In genomic region chr12:112333125-112334079, GRCm38 (mm10) we compare ENCODE assay signal across 10 mouse cellular contexts.
A peak's percentile ranks its signal among the peaks of the same experiment; 100 is the strongest.
DNase-seq lines count a peak whose midpoint lies in the region; ATAC-seq and TF ChIP-seq lines count a peak whose summit lies in the region.
"Had no signal": no experiment of that assay in that cellular context is flagged by ENCODE, and none has a peak within 500 bp of the region (broad histone marks: within the 10 kb centered on the region; RNA-seq: fewer than 3 reads in every experiment).

No protein-coding gene starts in this region.

- no peak overlapping the region for H3K4me3 ChIP-seq in gastrocnemius, adult 2 months
- no peak overlapping the region for H3K4me3 ChIP-seq in embryonic facial prominence, embryonic 11.5 days (ENCODE audit: low read depth, low read length)
- H3K4me3 ChIP-seq in midbrain, embryonic 14.5 days (replicated peaks; ENCODE audit: low read depth, low read length) = no peak overlapping the region

- H3K4me1 ChIP-seq in embryonic facial prominence, embryonic 11.5 days (ENCODE audit: control insufficient read depth, insufficient read depth, low read length) = peaks cover 21% of the 10 kb centered on the region
- H3K4me1 ChIP-seq in midbrain, embryonic 14.5 days (ENCODE audit: control insufficient read depth, insufficient read depth, low read length) = peaks cover 97% of the 10 kb centered on the region

- no peak for TF ChIP-seq CTCF in gastrocnemius, adult 2 months (IDR thresholded peaks at IDR 0.05)

- DNase-seq in gastrocnemius, adult 2 months = peak; percentile 35
- DNase-seq in gastrocnemius, postnatal 10 days = no peak
- peak; percentile 83 for DNase-seq in embryonic facial prominence, embryonic 11.5 days (ENCODE audit: low spot score)
- DNase-seq in heart, postnatal 4 days = peak; percentile 45
- DNase-seq in midbrain, embryonic 14.5 days = peak; percentile 82
- DNase-seq in right cerebral cortex, postnatal 4 days = no peak
- no peak for DNase-seq in gastrocnemius, postnatal 4 days (ENCODE audit: low spot score in 2 of 2)

- WGBS in embryonic facial prominence, embryonic 11.5 days = 20% methylated on average over 18 of the region's 19 CpGs
- WGBS in midbrain, embryonic 14.5 days = 13% methylated on average over 18 of the region's 19 CpGs

- H3K9me3 ChIP-seq in embryonic facial prominence, embryonic 11.5 days (replicated peaks; ENCODE audit: control insufficient read depth, low read length) = no peaks in the 10 kb centered on the region
- no peaks in the 10 kb centered on the region for H3K9me3 ChIP-seq in midbrain, embryonic 14.5 days (ENCODE audit: control insufficient read depth, low read length)

- H3K27me3 ChIP-seq in embryonic facial prominence, embryonic 11.5 days (ENCODE audit: control insufficient read depth, insufficient read depth, low read length) = no peaks in the 10 kb centered on the region
- no peaks in the 10 kb centered on the region for H3K27me3 ChIP-seq in midbrain, embryonic 14.5 days (ENCODE audit: control insufficient read depth, insufficient read depth, low read length)

- intact Hi-C loops in gastrocnemius, adult 2 months (cut with DNase I) = no loop called here

- no peak overlapping the region for H3K27ac ChIP-seq in gastrocnemius, adult 2 months
- H3K27ac ChIP-seq in embryonic facial prominence, embryonic 11.5 days (replicated peaks; ENCODE audit: low read depth, low read length) = peak overlapping the region; percentile 82
- H3K27ac ChIP-seq in midbrain, embryonic 14.5 days (replicated peaks; ENCODE audit: low read depth, low read length) = peak overlapping the region; percentile 93

- H3K36me3 ChIP-seq in embryonic facial prominence, embryonic 11.5 days (replicated peaks; ENCODE audit: control insufficient read depth, insufficient read depth, low read depth, low read length) = no peaks in the 10 kb centered on the region
- no peaks in the 10 kb centered on the region for H3K36me3 ChIP-seq in midbrain, embryonic 14.5 days (ENCODE audit: control insufficient read depth, insufficient read depth, low read length)

- H3K9ac ChIP-seq in embryonic facial prominence, embryonic 11.5 days (replicated peaks; ENCODE audit: low read length) = peak overlapping the region; percentile 37
- no peak overlapping the region; the same call in 1 of the 2 replicates for H3K9ac ChIP-seq in midbrain, embryonic 14.5 days (replicated peaks; ENCODE audit: low read length)

- H3K4me2 ChIP-seq in embryonic facial prominence, embryonic 11.5 days (ENCODE audit: low read depth, low read length) = peak overlapping the region; percentile 8; the same call in 1 of the 2 replicates
- H3K4me2 ChIP-seq in midbrain, embryonic 14.5 days (ENCODE audit: low read length) = no peak overlapping the region

- peak; percentile 69 for ATAC-seq in embryonic facial prominence, embryonic 11.5 days (replicated peaks; ENCODE audit: insufficient number of reproducible peaks, low FRiP score, low TSS enrichment, low read depth)
- peak; percentile 77 for ATAC-seq in midbrain, embryonic 14.5 days (ENCODE audit: low FRiP score, low TSS enrichment)
- no peak for ATAC-seq in granulocyte monocyte progenitor cell, adult 5-6 weeks (replicated peaks; ENCODE audit: poor library complexity, severe bottlenecking)
- ATAC-seq: activated CD4-positive, CD25-positive, alpha-beta regulatory T cell, adult 4 months; lung, postnatal 0 days had no signal

Comparison
In these comparisons a context has a peak if more than half of its experiments do, and no peak if none do; other contexts are left out.
1. DNase-seq: peak in gastrocnemius, adult 2 months (single experiment), embryonic facial prominence, embryonic 11.5 days (single experiment), heart, postnatal 4 days (single experiment) and midbrain, embryonic 14.5 days (single experiment); none in gastrocnemius, postnatal 10 days (single experiment), right cerebral cortex, postnatal 4 days (single experiment) and gastrocnemius, postnatal 4 days (0 of 2).